Mouse (Mus musculus) cerebellum, adult 8-10 months (tissue): ENCODE results near the gene 1700012A03Rik.

Source experiments
- DNase-seq: peaks from one replicate; pipeline ENCODE4 v3.0.0; 2022

Gene 1700012A03Rik

GRCm38 (mm10) chr6:32049951-32050345 is at the start of gene 1700012A03Rik:
TSS of gene 1700012A03Rik (plus strand) at chr6:32050246.
- no peak for DNase-seq

- DNase-seq: no peak
Measured at GRCm38 (mm10) chr6:32004228-32004627, 45.8 kb upstream of the 1700012A03Rik start.

DNA sequence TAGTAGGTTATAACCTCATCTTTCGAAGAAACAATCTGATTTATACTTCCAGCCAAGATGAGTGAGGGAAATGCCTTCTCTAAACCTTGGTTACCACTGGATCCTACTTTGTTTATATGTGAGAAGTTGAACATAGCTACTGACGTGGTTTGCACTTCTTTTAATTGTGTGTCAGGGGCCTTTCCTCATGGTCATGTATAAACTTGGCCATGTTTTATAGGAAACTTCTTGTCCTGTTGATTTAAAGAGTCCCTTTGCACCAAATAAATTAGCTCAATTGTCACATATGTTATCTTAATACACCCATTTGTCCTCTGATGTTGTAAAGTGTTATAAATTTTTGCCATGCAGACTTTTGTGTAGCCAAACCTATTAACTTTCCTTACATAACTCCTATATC is 44.1 kb upstream of the 1700012A03Rik start:
- DNase-seq: no peak

- no peak for DNase-seq
Measured at GRCm38 (mm10) chr6:32006382-32006781, 43.7 kb upstream of the 1700012A03Rik start.

- DNase-seq: no peak
Measured at GRCm38 (mm10) chr6:32007336-32007735, 42.7 kb upstream of the 1700012A03Rik start.

DNA sequence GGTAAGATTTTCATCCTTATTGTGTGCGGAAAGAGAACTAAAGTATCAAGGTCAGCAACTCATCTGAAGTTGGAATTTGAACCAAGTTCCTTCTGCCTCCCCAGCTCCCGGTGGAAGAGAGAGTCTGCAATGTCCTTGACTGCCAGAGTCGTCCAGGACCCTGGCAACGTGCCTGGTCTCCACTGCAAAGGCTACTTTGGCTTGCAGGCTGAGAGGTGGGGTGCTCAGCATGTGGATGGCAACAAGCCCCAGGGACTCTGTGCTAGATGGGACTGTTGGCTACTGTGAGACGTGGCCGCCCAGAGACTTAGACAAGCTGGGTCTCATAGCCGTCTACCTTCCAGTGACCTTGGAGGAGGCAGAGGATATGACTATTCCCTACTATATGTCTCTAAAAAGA is 33.2 kb upstream of the 1700012A03Rik start:
- peak; percentile 23 for DNase-seq

DNA sequence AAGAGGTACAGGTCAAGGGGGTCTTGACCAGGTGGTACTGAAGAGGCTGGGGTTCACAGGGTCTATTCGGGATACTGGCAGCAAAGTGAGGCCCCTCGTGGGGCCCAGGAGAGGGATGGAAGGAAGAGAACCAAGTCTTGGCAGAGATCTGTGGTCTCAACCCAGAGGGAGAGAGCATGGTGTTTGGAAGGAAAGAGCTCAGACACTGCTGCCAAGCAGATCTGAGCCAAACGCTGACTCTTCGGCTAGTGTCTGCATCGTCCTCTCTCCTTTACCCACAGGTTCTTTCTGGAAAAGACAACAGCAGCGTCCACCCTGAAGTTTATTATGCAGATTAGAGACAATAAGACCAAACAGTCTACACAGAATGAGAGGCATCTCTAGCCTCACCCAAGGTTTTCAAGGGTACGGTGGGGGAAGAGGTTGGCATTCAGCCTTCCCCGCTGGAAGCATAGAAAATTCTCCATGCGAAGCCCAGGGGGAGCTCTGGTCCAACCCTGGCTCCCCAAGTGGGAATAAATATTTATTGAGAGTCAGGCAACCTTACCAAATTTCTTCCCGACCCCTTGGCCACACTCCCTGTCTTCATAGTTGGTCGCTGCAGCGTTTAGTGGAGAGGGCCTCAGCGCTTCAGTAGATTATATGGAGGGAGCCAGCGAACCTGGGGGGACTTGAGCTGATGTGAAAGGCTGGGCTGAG is 32.5 kb upstream of the 1700012A03Rik start:
- peak; percentile 37 for DNase-seq

DNA sequence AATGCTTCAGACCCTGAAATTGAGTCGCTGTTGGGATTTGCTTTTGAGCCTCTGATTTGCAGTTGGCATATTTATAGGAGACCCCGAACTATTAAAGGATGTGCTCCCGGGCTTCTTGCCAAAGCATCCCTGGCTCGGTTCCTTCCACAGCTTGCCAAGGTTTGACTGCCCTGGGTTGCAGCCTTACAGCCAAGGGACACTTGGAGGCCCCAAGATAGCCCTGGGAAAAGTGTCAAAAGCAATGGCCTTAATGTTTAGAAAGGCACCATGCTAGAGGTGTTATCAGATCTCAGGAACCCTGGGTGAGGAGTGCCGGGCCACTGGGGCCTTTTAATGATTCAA is 32.0 kb upstream of the 1700012A03Rik start:
- DNase-seq: peak; percentile 70

DNA sequence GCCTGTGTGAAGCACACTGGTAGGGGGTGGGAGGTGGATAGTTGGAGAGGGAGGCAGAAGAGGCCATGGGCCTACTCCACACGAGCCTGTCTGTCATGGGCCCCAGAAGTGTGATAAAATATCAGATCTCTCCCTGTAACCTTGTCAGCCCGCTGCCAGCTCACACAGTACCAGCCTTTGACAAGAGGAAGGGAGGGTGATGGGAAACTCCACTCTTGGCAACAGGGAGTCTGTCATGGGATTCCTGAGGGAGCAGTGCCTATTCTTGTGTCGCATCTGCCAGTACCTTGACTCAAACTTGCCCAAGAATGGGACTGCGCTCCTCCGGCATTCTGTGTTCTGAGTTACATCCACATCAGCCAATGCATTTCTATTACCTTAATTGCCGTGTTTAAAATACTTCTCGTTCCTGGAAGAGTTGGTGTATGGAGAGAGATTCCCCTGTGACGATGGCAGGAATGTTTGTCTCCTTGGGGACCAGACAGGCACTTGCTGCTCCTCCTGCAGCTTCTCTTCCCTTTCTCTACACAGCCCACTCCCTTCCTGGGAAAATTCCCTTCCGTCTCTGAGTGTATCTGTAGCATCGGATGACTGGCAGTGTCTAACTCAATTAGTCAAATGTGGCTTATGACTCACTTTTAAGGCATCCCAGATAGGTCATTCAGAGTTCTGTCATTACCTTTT is 28.1 kb upstream of the 1700012A03Rik start:
- no peak for DNase-seq

DNA sequence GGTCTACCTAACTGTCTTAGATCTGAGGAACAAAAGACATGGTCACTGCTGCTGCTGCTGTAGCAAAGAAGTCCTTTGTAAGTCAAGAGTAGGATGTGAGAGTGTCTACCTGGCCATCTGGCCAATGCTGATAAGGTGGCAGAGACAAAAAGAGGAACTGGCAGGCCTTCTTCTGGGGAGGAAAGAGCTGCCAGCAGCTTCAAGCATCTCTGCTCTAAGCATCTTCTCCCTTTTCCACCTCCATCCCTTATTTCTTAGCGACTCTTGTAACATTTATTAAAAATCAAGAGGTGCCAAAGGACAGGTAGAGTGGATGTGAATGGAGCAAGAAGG is 27.5 kb upstream of the 1700012A03Rik start:
- no peak for DNase-seq

- DNase-seq: no peak
Measured at GRCm38 (mm10) chr6:32028228-32029009, 21.6 kb upstream of the 1700012A03Rik start.

DNA sequence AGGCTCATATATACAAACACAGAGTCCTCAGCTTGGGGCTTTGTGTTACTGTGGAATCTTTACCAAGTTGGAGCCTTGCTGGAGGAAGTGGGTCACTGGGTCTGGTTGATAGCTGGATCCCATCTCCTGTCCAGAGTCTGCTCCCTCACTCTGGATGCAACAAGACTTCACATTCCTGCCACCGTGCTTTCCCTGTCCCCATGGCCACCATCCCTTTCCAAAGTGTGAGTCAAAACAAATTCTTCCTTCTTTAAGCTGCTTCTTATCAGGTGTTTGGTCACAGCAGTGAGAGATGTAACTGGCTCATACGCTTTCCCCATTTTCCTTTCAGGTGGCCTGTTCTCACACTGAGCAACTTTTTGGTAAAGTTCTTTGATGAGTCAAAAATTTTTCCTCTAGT is 15.8 kb upstream of the 1700012A03Rik start:
- DNase-seq: no peak

- no peak for DNase-seq
Measured at GRCm38 (mm10) chr6:32045344-32045743, 4.7 kb upstream of the 1700012A03Rik start.

- no peak for DNase-seq
Measured at GRCm38 (mm10) chr6:32049256-32049950, 643 bp upstream of the 1700012A03Rik start.

DNA sequence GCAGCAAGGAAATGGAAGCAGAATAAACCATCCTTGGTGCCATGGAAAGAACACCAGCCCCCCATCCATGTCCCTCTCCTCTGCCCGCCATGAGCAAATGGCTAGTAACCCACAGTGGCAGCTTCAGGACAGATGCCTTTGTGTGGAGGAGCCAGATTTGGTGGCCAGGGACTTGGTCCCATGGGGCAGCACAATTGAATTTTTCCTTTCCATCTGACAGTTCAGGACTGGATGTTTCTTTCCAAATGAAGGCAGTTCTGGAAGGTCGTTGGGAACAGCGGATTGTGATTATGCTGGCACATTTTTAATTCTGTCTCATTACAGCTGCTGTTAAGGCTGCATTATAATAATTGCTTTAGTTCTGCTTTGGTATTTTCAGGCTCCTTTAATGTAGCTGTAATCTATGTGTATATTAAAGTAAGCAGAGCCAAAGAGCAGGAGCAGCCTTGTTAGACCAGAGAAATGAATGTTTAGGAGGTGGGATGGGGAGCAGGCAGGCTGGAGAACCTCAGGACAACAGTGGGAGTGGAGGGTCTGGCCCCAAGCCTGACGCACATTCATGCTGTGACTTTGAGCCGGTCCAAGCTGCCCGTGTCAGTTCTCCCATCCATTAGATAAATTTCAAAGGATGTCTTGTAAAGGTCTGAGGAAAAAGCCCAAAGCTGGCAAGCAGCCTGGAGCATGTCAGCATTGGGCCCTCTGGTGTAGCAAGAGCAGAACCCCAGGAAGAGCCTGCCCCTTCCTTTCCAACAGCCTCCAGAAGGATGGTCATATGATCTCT is 2.3 kb downstream of the 1700012A03Rik start:
- DNase-seq: no peak

DNA sequence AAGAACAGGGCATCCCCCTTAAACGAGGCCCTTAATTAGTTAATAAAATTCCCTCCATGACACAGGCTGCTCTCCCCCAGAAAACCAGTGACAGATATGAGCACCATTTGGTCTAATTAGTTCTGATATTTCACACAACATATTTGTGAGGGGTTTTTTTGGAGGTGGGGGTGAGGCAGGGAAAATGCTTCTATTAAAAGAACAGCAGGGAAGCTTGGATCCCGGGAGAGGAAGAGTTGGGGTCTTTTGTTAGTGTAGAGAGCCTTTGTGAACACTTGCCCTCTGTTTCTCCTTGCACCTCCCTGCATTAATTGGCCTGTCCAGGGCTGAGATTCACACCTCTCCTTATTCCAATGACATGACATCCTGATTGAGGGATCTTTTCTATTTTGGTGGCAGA is 6.5 kb downstream of the 1700012A03Rik start:
- no peak for DNase-seq

DNA sequence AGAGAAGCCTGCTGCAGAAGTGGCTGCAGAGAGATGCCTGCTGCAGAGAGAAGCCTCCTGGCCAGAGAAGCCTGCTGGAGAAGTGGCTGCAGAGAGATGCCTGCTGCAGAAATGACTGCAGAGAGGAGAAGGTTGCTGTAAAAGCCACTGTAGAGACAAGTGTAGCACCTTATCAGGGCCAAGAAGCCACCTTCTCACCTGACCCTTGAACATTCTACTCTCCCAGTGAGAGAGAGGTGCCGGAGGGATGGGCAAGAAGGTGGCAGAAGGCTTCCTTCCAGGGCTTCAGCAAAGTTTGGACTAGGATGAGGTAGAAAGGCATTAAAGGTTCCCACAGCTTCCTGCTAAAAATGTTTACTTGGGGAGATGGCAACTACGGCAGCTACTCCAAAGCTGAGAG is 8.5 kb downstream of the 1700012A03Rik start:
- no peak for DNase-seq

- no peak for DNase-seq
Measured at GRCm38 (mm10) chr6:32060641-32061040, 10.6 kb downstream of the 1700012A03Rik start.

- no peak for DNase-seq
Measured at GRCm38 (mm10) chr6:32061266-32061665, 11.2 kb downstream of the 1700012A03Rik start.

- no peak for DNase-seq
Measured at GRCm38 (mm10) chr6:32065789-32066510, 15.9 kb downstream of the 1700012A03Rik start.

GRCm38 (mm10) chr6:32072161-32072560 is 22.1 kb downstream of the 1700012A03Rik start:
- DNase-seq: no peak

GRCm38 (mm10) chr6:32093312-32093711 is 43.3 kb downstream of the 1700012A03Rik start:
- DNase-seq: no peak
